Mouse (Mus musculus): ENCODE results near the gene Ggact. TPM values are rescaled to one million over a fixed set of nuclear protein-coding genes. Genes with fewer than 3 reads are reported as not detected.

Ggact gene
- polyA plus RNA-seq, 1 experiment = not detected

DNA sequence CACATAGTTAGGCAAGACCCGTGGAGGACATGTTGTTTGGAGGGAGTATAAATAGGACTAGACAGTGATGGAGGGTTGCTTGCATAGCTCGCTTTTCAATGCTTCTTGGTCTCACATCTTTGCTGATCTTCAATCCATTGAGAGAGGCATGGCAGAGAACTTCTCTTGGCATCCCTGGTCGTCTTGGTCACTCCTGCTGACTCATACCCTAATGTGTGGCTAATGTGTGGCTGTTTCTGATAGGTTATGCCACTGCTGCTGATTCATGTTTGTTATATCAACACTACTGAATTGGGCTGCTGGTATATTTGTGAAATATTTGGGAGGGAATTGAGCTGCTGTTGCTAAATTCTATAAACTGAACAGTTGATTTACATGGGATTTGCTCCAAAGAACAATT is 79.9 kb downstream of the Ggact start:
- 91% methylated on average over 3 of the region's 3 CpGs for WGBS
- TF ChIP-seq CTCF (IDR thresholded peaks at IDR 0.05; ENCODE audit: insufficient read depth, low read depth, low read length) = no peak
- no peak for TF ChIP-seq POLR2A (IDR thresholded peaks at IDR 0.05; ENCODE audit: insufficient read depth, low read depth, low read length)
- no peak overlapping the region for H3K27ac ChIP-seq (ENCODE audit: insufficient read depth, low read depth, low read length)
- H3K4me3 ChIP-seq (ENCODE audit: insufficient read depth, low read depth, low read length) = no peak overlapping the region
- H3K4me1 ChIP-seq (ENCODE audit: control insufficient read depth, insufficient read depth, low read length) = no peaks in the 10 kb centered on the region

DNA sequence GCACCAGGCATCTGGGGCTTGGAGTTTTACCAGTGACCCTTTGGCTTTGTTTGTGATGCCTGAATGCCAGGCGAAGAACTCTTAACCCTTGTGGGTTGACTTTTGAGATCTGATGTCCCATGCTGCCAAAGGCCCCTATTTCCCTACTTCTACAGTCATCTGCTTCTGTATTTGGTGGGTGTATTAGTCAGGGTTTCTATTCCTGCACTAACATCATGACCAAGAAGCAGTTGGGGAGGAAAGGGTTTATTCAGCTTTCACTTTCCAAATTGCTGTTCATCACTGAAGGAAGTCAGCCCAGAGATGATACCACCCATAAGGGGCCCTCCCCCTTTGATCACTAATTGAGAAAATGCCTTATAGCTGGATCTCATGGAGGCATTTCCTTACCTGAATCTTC is 83.1 kb downstream of the Ggact start:
- Histone ChIP-seq H3K4me3 (ENCODE audit: insufficient read depth, low read depth, low read length) (no peak overlapping the region), H3K4me1 (ENCODE audit: control insufficient read depth, insufficient read depth, low read length) (no peaks in the 10 kb centered on the region), H3K27ac (ENCODE audit: insufficient read depth, low read depth, low read length) (no peak overlapping the region)
- WGBS = 96% methylated on average over 1 of the region's 1 CpGs
- TF ChIP-seq POLR2A (IDR thresholded peaks at IDR 0.05; ENCODE audit: insufficient read depth, low read depth, low read length) (no peak), CTCF (IDR thresholded peaks at IDR 0.05; ENCODE audit: insufficient read depth, low read depth, low read length) (no peak)

DNA sequence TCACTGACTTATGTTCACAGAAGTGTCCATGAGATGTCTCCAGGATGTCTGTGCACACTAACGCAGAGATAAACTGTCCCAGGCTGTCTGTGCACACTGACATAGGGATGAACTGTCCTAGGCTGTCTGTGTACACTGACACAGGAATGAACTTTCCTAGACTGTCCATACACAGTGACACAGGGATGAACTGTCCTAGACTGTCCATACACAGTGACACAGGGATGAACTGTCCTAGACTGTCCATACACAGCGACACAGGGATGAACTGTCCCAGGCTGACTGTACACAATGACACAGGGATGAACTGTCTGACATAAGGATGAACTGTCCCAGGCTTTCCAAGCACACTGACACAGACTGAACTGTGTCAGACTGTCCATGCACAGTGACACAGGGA is 88.1 kb downstream of the Ggact start:
- TF ChIP-seq CTCF (IDR thresholded peaks at IDR 0.05; ENCODE audit: insufficient read depth, low read depth, low read length) (no peak), POLR2A (IDR thresholded peaks at IDR 0.05; ENCODE audit: insufficient read depth, low read depth, low read length) (no peak)
- no peak overlapping the region for H3K4me3 ChIP-seq (ENCODE audit: insufficient read depth, low read depth, low read length)
- 95% methylated on average over 2 of the region's 2 CpGs for WGBS
- H3K27ac ChIP-seq (ENCODE audit: insufficient read depth, low read depth, low read length) = no peak overlapping the region
- H3K4me1 ChIP-seq (ENCODE audit: control insufficient read depth, insufficient read depth, low read length) = no peaks in the 10 kb centered on the region

DNA sequence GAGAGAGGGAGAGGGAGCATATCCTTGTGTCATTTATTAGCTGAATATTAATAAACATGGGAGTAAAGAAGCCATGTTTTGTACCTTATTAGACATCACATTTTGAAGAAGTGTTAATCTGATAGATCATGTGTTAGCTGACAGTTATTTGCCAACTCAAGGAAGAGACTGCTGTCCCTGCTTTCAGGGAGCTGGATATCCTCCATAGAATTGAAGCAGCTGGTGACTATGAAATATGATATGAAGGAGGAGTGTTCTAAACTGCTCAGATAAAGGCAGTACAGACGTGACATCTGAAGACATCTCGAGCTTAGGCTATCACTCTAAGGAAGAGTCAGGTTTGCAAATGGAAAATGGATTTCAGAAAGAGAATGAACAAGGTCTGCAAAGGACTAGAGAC is 89.8 kb downstream of the Ggact start:
- Histone ChIP-seq H3K27ac (ENCODE audit: insufficient read depth, low read depth, low read length) (no peak overlapping the region), H3K4me1 (ENCODE audit: control insufficient read depth, insufficient read depth, low read length) (no peaks in the 10 kb centered on the region), H3K4me3 (ENCODE audit: insufficient read depth, low read depth, low read length) (no peak overlapping the region)
- TF ChIP-seq CTCF (IDR thresholded peaks at IDR 0.05; ENCODE audit: insufficient read depth, low read depth, low read length) = no peak
- no peak for TF ChIP-seq POLR2A (IDR thresholded peaks at IDR 0.05; ENCODE audit: insufficient read depth, low read depth, low read length)
- 96% methylated on average over 2 of the region's 2 CpGs for WGBS

DNA sequence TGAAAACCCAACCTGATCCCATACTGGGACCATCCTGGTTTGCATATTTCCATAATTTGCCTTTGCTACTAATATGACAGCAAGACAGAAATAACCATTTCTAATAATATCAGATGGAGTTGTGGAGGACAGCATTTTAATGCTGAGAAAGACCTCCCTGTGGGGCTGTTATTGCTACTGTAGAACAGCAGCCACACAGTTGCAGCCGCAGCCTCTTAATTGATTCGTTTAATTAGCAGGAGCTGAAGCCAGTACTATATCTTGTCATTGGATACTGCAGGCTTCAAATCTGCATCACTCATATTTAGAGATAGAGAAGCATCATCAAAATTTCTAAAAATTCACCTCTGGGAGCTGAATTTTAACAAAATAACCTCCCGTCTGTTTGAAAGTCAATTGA is 92.6 kb downstream of the Ggact start:
- 83% methylated on average over 3 of the region's 3 CpGs for WGBS
- no peak overlapping the region for H3K4me3 ChIP-seq (ENCODE audit: insufficient read depth, low read depth, low read length)
- TF ChIP-seq POLR2A (IDR thresholded peaks at IDR 0.05; ENCODE audit: insufficient read depth, low read depth, low read length) (no peak), CTCF (IDR thresholded peaks at IDR 0.05; ENCODE audit: insufficient read depth, low read depth, low read length) (no peak)
- no peaks in the 10 kb centered on the region for H3K4me1 ChIP-seq (ENCODE audit: control insufficient read depth, insufficient read depth, low read length)
- no peak overlapping the region for H3K27ac ChIP-seq (ENCODE audit: insufficient read depth, low read depth, low read length)

DNA sequence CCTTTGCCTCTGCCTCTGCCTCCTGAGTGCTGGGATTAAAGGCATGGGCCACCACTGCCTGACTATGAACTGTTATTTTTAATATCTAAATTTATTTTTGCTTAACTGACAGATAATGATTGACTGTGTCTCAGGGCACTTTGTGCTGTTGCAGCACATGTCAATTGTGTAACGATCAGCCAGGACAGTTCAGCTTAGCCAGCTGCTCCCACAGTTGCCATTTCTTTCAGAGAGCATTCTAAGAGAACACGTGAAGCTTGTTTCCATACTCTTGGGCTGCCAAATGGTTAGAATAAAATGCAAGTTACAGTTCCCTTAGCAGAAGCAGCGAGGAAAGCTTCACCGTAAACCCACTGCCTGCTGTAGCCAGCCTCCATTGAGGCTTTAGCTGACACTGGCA is 113.3 kb downstream of the Ggact start:
- no peak for TF ChIP-seq POLR2A (IDR thresholded peaks at IDR 0.05; ENCODE audit: insufficient read depth, low read depth, low read length)
- TF ChIP-seq CTCF (IDR thresholded peaks at IDR 0.05; ENCODE audit: insufficient read depth, low read depth, low read length) = no peak
- 85% methylated on average over 4 of the region's 4 CpGs for WGBS

DNA sequence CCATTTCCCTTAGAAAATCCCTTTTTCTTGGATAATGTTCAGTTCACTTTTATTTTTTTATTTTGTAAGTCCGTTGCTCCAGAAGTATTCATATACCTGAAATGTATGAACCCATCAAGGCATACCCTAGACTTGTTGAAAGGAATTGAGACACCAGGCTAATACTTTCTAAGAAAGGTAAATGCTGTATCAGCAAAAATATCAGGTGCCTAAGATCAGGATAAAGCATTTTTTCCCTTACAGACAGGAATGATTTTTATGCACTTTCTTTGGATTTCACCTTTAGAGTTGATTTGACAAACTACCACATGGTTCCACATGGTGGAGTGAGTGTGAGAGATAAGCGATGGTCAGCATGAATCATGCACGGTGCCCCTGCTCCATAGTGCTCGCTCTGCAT is 120.2 kb downstream of the Ggact start:
- WGBS = 97% methylated on average over 4 of the region's 4 CpGs
- TF ChIP-seq CTCF (IDR thresholded peaks at IDR 0.05; ENCODE audit: insufficient read depth, low read depth, low read length) (no peak), POLR2A (IDR thresholded peaks at IDR 0.05; ENCODE audit: insufficient read depth, low read depth, low read length) (no peak)
- Histone ChIP-seq H3K27ac (ENCODE audit: insufficient read depth, low read depth, low read length) (no peak overlapping the region), H3K4me1 (ENCODE audit: control insufficient read depth, insufficient read depth, low read length) (peaks cover 2% of the 10 kb centered on the region; the same call in 1 of the 2 replicates), H3K4me3 (ENCODE audit: insufficient read depth, low read depth, low read length) (no peak overlapping the region)

More for the DNA sequence above, 113.3 kb downstream of the Ggact start:
- H3K4me3 ChIP-seq (ENCODE audit: insufficient read depth, low read depth, low read length) = no peak overlapping the region
- no peak overlapping the region for H3K27ac ChIP-seq (ENCODE audit: insufficient read depth, low read depth, low read length)
- H3K4me1 ChIP-seq (ENCODE audit: control insufficient read depth, insufficient read depth, low read length) = peaks cover 2% of the 10 kb centered on the region; the same call in 1 of the 2 replicates

DNA sequence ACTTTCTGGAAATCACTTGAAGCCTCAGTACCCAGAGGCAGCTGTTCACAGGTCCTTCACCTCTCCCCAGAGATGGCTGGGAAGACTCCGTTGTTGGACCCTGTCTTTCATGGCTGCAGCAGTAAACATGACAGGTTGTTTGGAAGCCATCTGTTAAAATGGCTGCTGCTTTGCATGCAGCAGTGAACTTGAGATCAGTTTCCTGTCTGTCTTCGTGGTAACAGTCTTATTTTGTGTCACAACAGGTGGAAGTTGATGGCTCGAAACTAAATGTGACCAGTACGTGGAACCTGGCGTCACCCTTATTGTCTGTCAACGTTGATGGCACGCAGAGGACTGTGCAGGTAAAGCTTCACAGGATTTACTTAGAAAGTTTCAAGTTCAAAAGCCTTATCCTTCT is 123.4 kb downstream of the Ggact start:
- 88% methylated on average over 7 of the region's 7 CpGs for WGBS

DNA sequence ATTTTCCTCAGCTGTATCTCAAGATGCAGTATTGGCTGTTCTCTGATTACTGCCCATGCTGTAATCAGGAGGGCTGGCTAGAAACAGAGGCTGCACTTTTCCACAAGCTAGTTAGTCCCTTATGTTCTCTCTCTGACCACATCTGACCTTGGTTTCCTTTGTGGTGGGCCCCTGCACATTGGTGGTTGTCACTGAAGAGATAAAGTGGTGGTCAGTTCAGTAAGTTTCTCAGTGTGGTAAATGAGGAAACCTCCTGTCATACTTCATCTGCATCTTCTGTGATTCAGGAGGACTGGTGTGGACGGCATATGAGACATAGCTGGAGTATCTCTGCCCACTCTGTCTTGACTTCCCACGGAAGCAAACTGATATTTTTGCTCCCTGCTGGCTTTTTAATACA is 125.4 kb downstream of the Ggact start:
- H3K4me3 ChIP-seq (ENCODE audit: insufficient read depth, low read depth, low read length) = no peak overlapping the region
- TF ChIP-seq POLR2A (IDR thresholded peaks at IDR 0.05; ENCODE audit: insufficient read depth, low read depth, low read length) (no peak), CTCF (IDR thresholded peaks at IDR 0.05; ENCODE audit: insufficient read depth, low read depth, low read length) (no peak)
- 88% methylated on average over 2 of the region's 2 CpGs for WGBS
- H3K4me1 ChIP-seq (ENCODE audit: control insufficient read depth, insufficient read depth, low read length) = no peaks in the 10 kb centered on the region
- no peak overlapping the region for H3K27ac ChIP-seq (ENCODE audit: insufficient read depth, low read depth, low read length)

More for the DNA sequence above, 123.4 kb downstream of the Ggact start:
- Histone ChIP-seq H3K4me3 (ENCODE audit: insufficient read depth, low read depth, low read length) (no peak overlapping the region), H3K4me1 (ENCODE audit: control insufficient read depth, insufficient read depth, low read length) (no peaks in the 10 kb centered on the region), H3K27ac (ENCODE audit: insufficient read depth, low read depth, low read length) (no peak overlapping the region)
- TF ChIP-seq POLR2A (IDR thresholded peaks at IDR 0.05; ENCODE audit: insufficient read depth, low read depth, low read length) (no peak), CTCF (IDR thresholded peaks at IDR 0.05; ENCODE audit: insufficient read depth, low read depth, low read length) (no peak)

DNA sequence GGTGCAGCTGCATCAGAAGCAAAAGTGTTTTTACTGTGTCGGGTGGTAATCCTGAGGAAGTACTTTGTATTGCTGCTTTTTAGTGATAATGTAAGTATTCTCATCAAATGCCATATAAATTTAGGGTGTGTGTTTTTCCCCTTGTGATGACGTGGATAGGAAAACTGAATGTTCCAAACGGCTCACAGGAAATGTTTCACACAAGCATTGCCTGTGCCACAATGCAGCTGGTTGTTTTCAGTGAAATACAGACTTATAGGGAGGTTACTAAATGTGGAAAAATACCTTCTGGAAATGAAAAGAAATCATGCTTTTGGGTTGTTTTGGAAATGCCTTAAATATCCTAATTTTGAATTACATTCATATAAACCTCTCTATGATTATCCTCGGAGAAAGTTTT is 128.9 kb downstream of the Ggact start:
- Histone ChIP-seq H3K4me1 (ENCODE audit: control insufficient read depth, insufficient read depth, low read length) (no peaks in the 10 kb centered on the region), H3K27ac (ENCODE audit: insufficient read depth, low read depth, low read length) (no peak overlapping the region), H3K4me3 (ENCODE audit: insufficient read depth, low read depth, low read length) (no peak overlapping the region)
- TF ChIP-seq CTCF (IDR thresholded peaks at IDR 0.05; ENCODE audit: insufficient read depth, low read depth, low read length) = no peak
- TF ChIP-seq POLR2A (IDR thresholded peaks at IDR 0.05; ENCODE audit: insufficient read depth, low read depth, low read length) = no peak
- WGBS = 46% methylated on average over 4 of the region's 4 CpGs
